Mouse (Mus musculus) liver, postnatal 0 days (tissue): Measurements from ENCODE around the gene Asb16.

ENCODE experiments used
- CTCF ChIP-seq: sonication (generic); IDR thresholded peaks from 2 replicates; pipeline ENCODE4 v1.5.1; 2016; ENCODE audit warnings: antibody characterized with exemption, low read depth
- EP300 ChIP-seq: IDR thresholded peaks from 2 replicates; pipeline ENCODE4 v1.6.1; 2016; ENCODE audit warnings: antibody characterized with exemption, low read depth, mild to moderate bottlenecking

DNA sequence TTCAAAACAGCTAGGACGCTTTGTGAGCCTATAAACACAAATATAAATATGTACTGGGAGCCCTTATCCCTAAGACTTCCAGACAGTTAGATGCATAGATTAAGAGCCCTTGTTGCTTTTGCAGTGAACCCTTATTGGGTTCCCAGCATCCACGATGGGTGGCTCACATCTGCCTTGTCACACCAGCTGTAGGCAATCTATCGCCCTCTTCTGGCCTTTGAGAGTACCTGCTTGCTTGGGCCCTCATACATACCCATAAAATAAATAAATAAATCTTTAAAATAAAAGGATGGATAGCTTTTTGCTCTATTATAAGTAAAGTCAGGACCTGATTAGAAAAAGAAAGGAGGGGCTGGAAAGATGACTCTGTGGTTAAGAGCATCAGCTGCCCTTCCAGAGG is 10.0 kb upstream of the Asb16 start:
- TF ChIP-seq CTCF, result peak; percentile 45
- TF ChIP-seq EP300, result no peak
